Mouse (Mus musculus): ENCODE measurements around the gene Pfn3. TPM values are rescaled to one million over a fixed set of nuclear protein-coding genes. Genes with fewer than 3 reads are reported as not detected.

Gene Pfn3
- total RNA-seq, 2 experiments from 2014 or later = not detected

Other genes with a start within 250 kb of the Pfn3 start
- gene Nsd1, start 205.4 kb downstream of the Pfn3 start, total RNA-seq (2015; ENCODE audit: low replicate concordance) = 23.0 and 33.8 TPM in 2 replicates
- gene Nsd1, start 205.4 kb downstream of the Pfn3 start, total RNA-seq (2017; ENCODE audit: low replicate concordance) = 21.0 and 29.0 TPM in 2 replicates
- 130 and 134 TPM in 2 replicates for gene Prelid1, start 94.7 kb downstream of the Pfn3 start, total RNA-seq (2015; ENCODE audit: low replicate concordance)
- gene Prelid1, start 94.7 kb downstream of the Pfn3 start, total RNA-seq (2017; ENCODE audit: low replicate concordance) = 36.8 and 38.1 TPM in 2 replicates
- 44.1 and 62.1 TPM in 2 replicates for gene Rab24, start 93.3 kb downstream of the Pfn3 start, total RNA-seq (2015; ENCODE audit: low replicate concordance)
- gene Rab24, start 93.3 kb downstream of the Pfn3 start, total RNA-seq (2017; ENCODE audit: low replicate concordance) = 12.9 and 19.2 TPM in 2 replicates
- gene Mxd3, start 85.4 kb downstream of the Pfn3 start, total RNA-seq (2015; ENCODE audit: low replicate concordance) = 14.2 and 15.0 TPM in 2 replicates
- 20.1 and 28.7 TPM in 2 replicates for gene Mxd3, start 85.4 kb downstream of the Pfn3 start, total RNA-seq (2017; ENCODE audit: low replicate concordance)
- 19.6 and 20.2 TPM in 2 replicates for gene Lman2, start 52.4 kb downstream of the Pfn3 start, total RNA-seq (2015; ENCODE audit: low replicate concordance)
- gene Lman2, start 52.4 kb downstream of the Pfn3 start, total RNA-seq (2017; ENCODE audit: low replicate concordance) = 31.8 and 33.4 TPM in 2 replicates
- gene Rgs14, start 45.5 kb downstream of the Pfn3 start, total RNA-seq (2015; ENCODE audit: low replicate concordance) = 9.0 and 14.2 TPM in 2 replicates
- 7.8 and 7.9 TPM in 2 replicates for gene Rgs14, start 45.5 kb downstream of the Pfn3 start, total RNA-seq (2017; ENCODE audit: low replicate concordance)
- gene Slc34a1, start 17.0 kb downstream of the Pfn3 start, total RNA-seq (2015; ENCODE audit: low replicate concordance) = not detected in 2 replicates
- gene Slc34a1, start 17.0 kb downstream of the Pfn3 start, total RNA-seq (2017; ENCODE audit: low replicate concordance) = not detected in 2 replicates
- not detected in 2 replicates for gene F12, start 11.6 kb upstream of the Pfn3 start, total RNA-seq (2015; ENCODE audit: low replicate concordance)
- gene F12, start 11.6 kb upstream of the Pfn3 start, total RNA-seq (2017; ENCODE audit: low replicate concordance) = not detected in 2 replicates
- 24.2 and 25.2 TPM in 2 replicates for gene Grk6, start 29.8 kb upstream of the Pfn3 start, total RNA-seq (2015; ENCODE audit: low replicate concordance)
- 33.4 and 38.2 TPM in 2 replicates for gene Grk6, start 29.8 kb upstream of the Pfn3 start, total RNA-seq (2017; ENCODE audit: low replicate concordance)
- gene Prr7, start 49.0 kb upstream of the Pfn3 start, total RNA-seq (2015; ENCODE audit: low replicate concordance) = not detected in 2 replicates
- not detected in 2 replicates for gene Prr7, start 49.0 kb upstream of the Pfn3 start, total RNA-seq (2017; ENCODE audit: low replicate concordance)
- 0.42 TPM in 1 of 2 replicates, not detected in the other for gene Dbn1, start 72.9 kb upstream of the Pfn3 start, total RNA-seq (2015; ENCODE audit: low replicate concordance)
- not detected in 2 replicates for gene Dbn1, start 72.9 kb upstream of the Pfn3 start, total RNA-seq (2017; ENCODE audit: low replicate concordance)
- gene Pdlim7, start 98.4 kb upstream of the Pfn3 start, total RNA-seq (2015; ENCODE audit: low replicate concordance) = 1.7 and 1.9 TPM in 2 replicates
- gene Pdlim7, start 98.4 kb upstream of the Pfn3 start, total RNA-seq (2017; ENCODE audit: low replicate concordance) = 2.4 and 2.9 TPM in 2 replicates
- gene Dok3, start 114.1 kb upstream of the Pfn3 start, total RNA-seq (2015; ENCODE audit: low replicate concordance) = 11.9 and 19.2 TPM in 2 replicates
- gene Dok3, start 114.1 kb upstream of the Pfn3 start, total RNA-seq (2017; ENCODE audit: low replicate concordance) = 12.5 and 12.9 TPM in 2 replicates
- 1.3 and 3.6 TPM in 2 replicates for gene Ddx41, start 121.4 kb upstream of the Pfn3 start, total RNA-seq (2015; ENCODE audit: low replicate concordance)
- 14.1 and 17.6 TPM in 2 replicates for gene Ddx41, start 121.4 kb upstream of the Pfn3 start, total RNA-seq (2017; ENCODE audit: low replicate concordance)
- 35.9 and 38.6 TPM in 2 replicates for gene Fam193b, start 155.9 kb upstream of the Pfn3 start, total RNA-seq (2015; ENCODE audit: low replicate concordance)
- gene Fam193b, start 155.9 kb upstream of the Pfn3 start, total RNA-seq (2017; ENCODE audit: low replicate concordance) = 18.0 and 23.7 TPM in 2 replicates
- gene Tmed9, start 158.5 kb upstream of the Pfn3 start, total RNA-seq (2015; ENCODE audit: low replicate concordance) = 16.3 and 23.4 TPM in 2 replicates
- 25.1 and 34.2 TPM in 2 replicates for gene Tmed9, start 158.5 kb upstream of the Pfn3 start, total RNA-seq (2017; ENCODE audit: low replicate concordance)
- 0.77 and 0.84 TPM in 2 replicates for gene B4galt7, start 184.7 kb upstream of the Pfn3 start, total RNA-seq (2015; ENCODE audit: low replicate concordance)
- 0.42 and 4.3 TPM in 2 replicates for gene B4galt7, start 184.7 kb upstream of the Pfn3 start, total RNA-seq (2017; ENCODE audit: low replicate concordance)
- 12.9 and 14.6 TPM in 2 replicates for gene Caml, start 207.8 kb upstream of the Pfn3 start, total RNA-seq (2015; ENCODE audit: low replicate concordance)
- gene Caml, start 207.8 kb upstream of the Pfn3 start, total RNA-seq (2017; ENCODE audit: low replicate concordance) = 6.4 and 26.3 TPM in 2 replicates
- gene Ddx46, start 219.8 kb upstream of the Pfn3 start, total RNA-seq (2015; ENCODE audit: low replicate concordance) = 32.6 and 35.4 TPM in 2 replicates
- gene Ddx46, start 219.8 kb upstream of the Pfn3 start, total RNA-seq (2017; ENCODE audit: low replicate concordance) = 36.6 and 42.2 TPM in 2 replicates